Mouse (Mus musculus): ENCODE results near the gene B3gnt7. TPM values are rescaled to one million over a fixed set of nuclear protein-coding genes. Genes with fewer than 3 reads are reported as not detected.

Gene B3gnt7
- polyA plus RNA-seq, 1 experiment from 2014 or later, result 3.4 TPM

GRCm38 (mm10) chr1:86349696-86350095, 47.1 kb downstream of the B3gnt7 start:
- no peak for DNase-seq (ENCODE audit: low spot score)
- H3K36me3 ChIP-seq, result peaks cover 99% of the 10 kb centered on the region
- WGBS, result 92% methylated on average over 1 of the region's 1 CpGs

GRCm38 (mm10) chr1:86350576-86350975, 47.9 kb downstream of the B3gnt7 start:
- H3K9me3 ChIP-seq, result no peaks in the 10 kb centered on the region
- no peak overlapping the region for H3K4me3 ChIP-seq
- no peaks in the 10 kb centered on the region for H3K27me3 ChIP-seq (ENCODE audit: insufficient read depth, poor library complexity, severe bottlenecking)
- H3K27ac ChIP-seq, result no peak overlapping the region
- H3K4me1 ChIP-seq (replicated peaks), result no peaks in the 10 kb centered on the region
- 86% methylated on average over 8 of the region's 8 CpGs for WGBS
- H3K36me3 ChIP-seq, result peaks cover 99% of the 10 kb centered on the region
- DNase-seq (ENCODE audit: low spot score), result no peak

More at GRCm38 (mm10) chr1:86349696-86350095, 47.1 kb downstream of the B3gnt7 start:
- H3K4me1 ChIP-seq (replicated peaks), result no peaks in the 10 kb centered on the region
- H3K9me3 ChIP-seq, result no peaks in the 10 kb centered on the region
- H3K27me3 ChIP-seq (ENCODE audit: insufficient read depth, poor library complexity, severe bottlenecking), result no peaks in the 10 kb centered on the region
- H3K4me3 ChIP-seq, result no peak overlapping the region
- no peak overlapping the region for H3K27ac ChIP-seq

DNA sequence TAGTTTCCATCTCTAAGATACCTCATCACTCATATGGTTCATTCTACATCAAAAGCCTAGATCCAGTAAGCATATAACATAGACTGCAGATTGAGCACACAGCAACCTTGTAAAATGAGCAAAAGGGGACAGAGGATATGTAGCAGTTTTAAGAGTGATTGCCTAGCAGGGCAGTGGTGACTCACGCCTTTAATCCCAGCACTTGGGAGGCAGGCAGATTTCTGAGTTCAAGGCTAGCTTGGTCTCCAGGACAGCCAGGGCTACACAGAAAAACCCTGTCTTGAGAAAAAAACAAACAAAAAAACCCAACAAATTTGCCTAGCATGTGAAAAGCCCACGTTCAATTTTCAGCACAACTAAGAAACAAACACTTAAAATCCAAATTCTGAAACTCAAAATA, 51.6 kb downstream of the B3gnt7 start:
- H3K36me3 ChIP-seq, result peaks cover 88% of the 10 kb centered on the region
- 90% methylated on average over 2 of the region's 2 CpGs for WGBS

More for the DNA sequence above, 51.6 kb downstream of the B3gnt7 start:
- H3K9me3 ChIP-seq, result no peaks in the 10 kb centered on the region
- H3K4me1 ChIP-seq (replicated peaks), result peaks cover 9% of the 10 kb centered on the region
- H3K4me3 ChIP-seq, result no peak overlapping the region
- no peak for DNase-seq (ENCODE audit: low spot score)
- H3K27ac ChIP-seq, result no peak overlapping the region
- H3K27me3 ChIP-seq (ENCODE audit: insufficient read depth, poor library complexity, severe bottlenecking), result no peaks in the 10 kb centered on the region

Other genes with a start within 250 kb of the B3gnt7 start
- 184 and 222 TPM in 2 replicates for gene Psmd1, start 238.4 kb upstream of the B3gnt7 start, polyA plus RNA-seq (2016; fragmentation: Nextera tagmentation; extraction: Ambion mirVana)
- gene Htr2b, start 190.9 kb upstream of the B3gnt7 start, polyA plus RNA-seq (2016; fragmentation: Nextera tagmentation; extraction: Ambion mirVana), result 0.10 and 0.35 TPM in 2 replicates
- gene Gm21972, start 169.2 kb upstream of the B3gnt7 start, polyA plus RNA-seq (2016; fragmentation: Nextera tagmentation; extraction: Ambion mirVana), result not detected in 2 replicates
- gene Armc9, start 148.1 kb upstream of the B3gnt7 start, polyA plus RNA-seq (2016; fragmentation: Nextera tagmentation; extraction: Ambion mirVana), result 38.7 and 39.3 TPM in 2 replicates
- gene Ncl, start 56.6 kb downstream of the B3gnt7 start, polyA plus RNA-seq (2016; fragmentation: Nextera tagmentation; extraction: Ambion mirVana), result 270 and 478 TPM in 2 replicates
- gene Nmur1, start 123.4 kb downstream of the B3gnt7 start, polyA plus RNA-seq (2016; fragmentation: Nextera tagmentation; extraction: Ambion mirVana), result 0.12 TPM in 1 of 2 replicates, not detected in the other
- gene Tex44, start 123.5 kb downstream of the B3gnt7 start, polyA plus RNA-seq (2016; fragmentation: Nextera tagmentation; extraction: Ambion mirVana), result not detected in 2 replicates
- gene Ptma, start 223.9 kb downstream of the B3gnt7 start, polyA plus RNA-seq (2016; fragmentation: Nextera tagmentation; extraction: Ambion mirVana), result 2,611 and 3,050 TPM in 2 replicates